Mouse (Mus musculus) heart, adult 2 months (tissue): ENCODE measurements at regions not wholly inside any gene's neighbourhood (a gene's known extent, or its start where the extent isn't known, plus 50 kb on each side); places are given as distances from the start of the nearest gene placed in this dataset.

Experiments
- CTCF ChIP-seq: fragments of 200-600 bp; IDR thresholded peaks from 2 replicates; pipeline ENCODE4 v1.8.1; 2022; ENCODE audit warnings: antibody characterized with exemption, mild to moderate bottlenecking, moderate library complexity
- EP300 ChIP-seq: fragments of 200-500 bp; IDR thresholded peaks from 2 replicates; pipeline ENCODE4 v1.6.1; 2011; ENCODE audit warnings: low read depth, low read length, control low read depth; ENCODE audit not compliant: insufficient read depth
- POLR2A ChIP-seq: fragments of 200-500 bp; IDR thresholded peaks from 2 replicates; pipeline ENCODE4 v1.6.1; 2011; ENCODE audit warnings: mild to moderate bottlenecking, low read depth, low read length, control low read depth; ENCODE audit not compliant: insufficient read depth

DNA sequence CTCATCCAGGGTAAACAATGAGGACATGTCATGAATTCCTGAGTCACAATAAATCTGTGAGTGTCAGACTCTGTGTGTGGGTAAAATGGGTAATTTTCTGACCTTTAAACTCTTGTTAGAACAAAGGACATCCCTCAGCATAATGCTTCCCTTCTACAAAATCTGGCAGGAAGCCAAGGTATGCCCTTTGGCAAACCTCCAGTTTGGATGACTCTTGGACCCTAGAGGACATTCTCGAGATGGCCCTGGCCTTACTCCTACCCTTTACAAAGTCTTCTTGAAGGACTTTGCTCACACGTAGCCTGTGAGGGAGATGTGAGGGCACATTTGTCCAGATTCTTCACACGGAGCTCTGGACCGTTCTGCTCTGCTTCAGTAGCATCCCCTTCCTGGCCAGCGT lies 338.8 kb upstream of the Ddhd1 start:
- TF ChIP-seq POLR2A (no peak), CTCF (no peak), EP300 (no peak)
